Mouse (Mus musculus) natural killer cell, adult 2 months (primary cell): ENCODE measurements around the gene Nlgn1.
"Not testable (repeated sequence)": the region's sequence is repeated elsewhere in the genome, so short reads cannot be mapped to it uniquely, and the experiment has no call there.

Source experiments
- DNase-seq, 2 experiments: peaks; one replicate each; pipeline ENCODE4 v3.0.0; 2022; ENCODE audit warnings: low spot score in 2 of 2

The Nlgn1 gene

DNA sequence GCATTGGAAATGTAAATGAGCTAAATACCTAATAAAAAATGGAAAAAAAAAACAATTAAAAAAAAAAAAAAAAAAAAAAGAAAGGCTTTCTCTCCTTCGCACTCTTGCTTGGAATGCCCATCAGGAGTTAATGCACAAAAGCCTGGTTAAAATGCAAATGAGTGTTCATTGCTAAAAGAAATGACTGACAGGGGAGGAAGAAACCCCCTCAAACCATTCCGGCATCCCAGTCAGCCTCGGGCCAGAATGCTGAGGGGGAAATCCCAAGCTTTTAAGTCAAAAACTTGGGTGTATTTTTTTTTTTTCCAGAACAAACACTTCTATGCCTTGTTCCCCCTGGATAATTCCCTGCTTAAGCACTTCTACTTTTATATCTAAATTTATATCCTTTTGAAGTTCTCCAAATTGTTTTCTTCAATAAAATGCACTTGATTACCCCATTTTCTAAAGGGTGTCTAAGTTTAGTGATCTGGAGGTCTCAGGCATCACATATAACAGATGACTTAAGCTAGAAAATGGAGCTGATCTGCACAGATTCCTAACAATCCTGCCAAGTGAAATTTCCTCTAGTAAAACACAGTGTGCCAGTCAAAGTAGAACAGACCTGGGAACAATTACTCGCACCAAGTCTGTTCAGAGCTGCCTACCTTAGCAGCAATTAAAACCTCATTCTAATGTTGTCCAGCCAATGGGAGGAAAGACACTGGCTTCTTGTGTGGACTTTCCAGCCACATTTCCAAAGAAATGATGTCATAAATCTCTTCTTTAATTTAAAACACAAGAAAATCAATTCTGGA is 686.2 kb downstream of the Nlgn1 start:
- no peak for DNase-seq

DNA sequence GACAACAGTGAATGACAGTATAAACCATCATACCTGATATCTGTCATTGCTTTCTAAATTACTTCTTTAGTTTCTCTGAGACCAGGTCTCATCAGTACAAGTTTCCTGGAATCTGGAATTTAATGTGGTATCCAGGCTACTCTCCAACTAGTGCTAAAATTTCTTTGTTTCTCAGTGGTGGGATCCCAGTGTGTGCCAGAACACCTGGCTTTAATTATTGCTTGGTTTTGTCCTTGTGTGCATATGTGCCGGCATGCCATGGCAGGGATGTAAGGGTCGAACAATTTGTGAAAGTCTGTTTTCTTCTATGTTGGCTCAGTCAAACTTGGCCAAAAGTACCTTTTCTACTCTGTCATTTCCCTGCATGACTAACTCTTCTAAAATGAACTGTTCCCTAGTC is 703.1 kb downstream of the Nlgn1 start:
- no peak for DNase-seq

DNA sequence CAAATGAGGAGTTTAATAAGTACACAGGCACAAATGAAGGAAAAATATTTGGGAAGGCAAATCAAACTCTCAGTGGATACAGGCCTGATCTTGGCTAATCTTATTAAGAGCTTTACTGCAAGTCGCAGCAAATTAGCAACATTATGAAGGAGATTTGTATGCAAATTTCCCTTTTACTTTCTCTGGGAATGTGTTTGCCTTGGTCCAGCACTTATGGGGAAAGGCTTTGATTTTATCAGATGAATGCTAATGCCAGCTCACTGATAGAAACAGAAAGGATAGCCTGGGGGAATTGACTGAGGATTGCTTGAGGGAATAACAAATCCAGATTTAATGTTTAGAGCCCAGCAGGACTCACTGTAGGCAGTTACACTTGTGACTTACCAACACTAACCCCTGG is 725.7 kb downstream of the Nlgn1 start:
- no peak for DNase-seq

DNA sequence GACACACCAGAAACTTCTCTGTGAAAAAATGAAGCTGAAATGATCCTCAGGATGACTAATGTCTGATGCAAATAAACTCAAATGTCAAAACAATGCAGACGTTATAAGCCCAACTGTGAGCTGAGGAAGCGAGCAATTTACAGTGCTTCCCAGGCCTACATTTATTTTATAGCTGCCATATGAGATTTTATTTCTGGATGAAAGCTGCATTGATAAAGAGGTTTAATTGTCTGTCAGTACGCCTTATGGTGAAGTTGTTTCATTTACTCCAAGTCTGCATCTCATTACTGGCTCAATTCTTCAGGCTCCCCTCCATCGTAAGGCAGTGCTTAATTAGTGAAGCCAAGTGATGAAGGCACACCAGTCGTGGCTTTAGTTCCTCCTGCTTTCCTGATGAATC is 734.7 kb downstream of the Nlgn1 start:
- no peak for DNase-seq

DNA sequence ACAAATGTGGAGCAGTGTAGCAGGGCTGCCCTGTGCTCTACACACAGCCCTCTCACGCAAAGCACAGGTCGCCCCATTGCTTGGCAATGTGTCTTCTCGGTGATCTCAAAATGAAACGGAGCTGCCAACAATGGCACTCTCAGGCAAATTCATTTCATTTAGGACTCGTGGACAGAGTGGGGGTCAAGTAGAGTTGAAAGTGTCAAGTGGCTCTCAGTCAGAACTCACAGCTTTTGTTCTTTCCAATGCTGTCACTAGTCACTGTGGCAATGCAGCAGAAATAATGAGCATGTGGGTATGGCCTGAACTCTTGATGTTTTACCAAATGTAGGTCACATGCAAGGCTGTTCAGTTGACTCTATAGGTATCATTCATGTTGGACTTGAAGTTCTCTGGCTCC is 756.7 kb downstream of the Nlgn1 start:
- DNase-seq, result no peak

DNA sequence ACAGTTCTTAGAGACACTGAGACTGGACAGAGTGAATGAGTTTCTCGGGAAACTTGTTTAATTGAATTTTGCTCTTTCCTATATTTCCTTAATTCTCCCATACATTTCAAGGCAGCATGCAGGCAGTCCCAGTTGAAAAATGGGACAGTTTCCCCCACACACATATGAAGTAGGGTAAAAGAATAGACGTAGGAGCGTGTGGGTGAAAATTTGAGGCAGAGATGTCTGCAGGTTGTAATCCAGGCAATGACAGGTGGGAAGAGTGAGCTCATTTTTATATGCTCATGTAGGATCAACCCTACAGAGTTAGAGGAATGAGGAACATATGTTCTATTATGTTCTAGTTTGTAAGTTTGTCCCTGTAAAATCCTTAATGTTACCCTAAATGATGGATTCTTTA is 757.4 kb downstream of the Nlgn1 start:
- DNase-seq, result no peak

DNA sequence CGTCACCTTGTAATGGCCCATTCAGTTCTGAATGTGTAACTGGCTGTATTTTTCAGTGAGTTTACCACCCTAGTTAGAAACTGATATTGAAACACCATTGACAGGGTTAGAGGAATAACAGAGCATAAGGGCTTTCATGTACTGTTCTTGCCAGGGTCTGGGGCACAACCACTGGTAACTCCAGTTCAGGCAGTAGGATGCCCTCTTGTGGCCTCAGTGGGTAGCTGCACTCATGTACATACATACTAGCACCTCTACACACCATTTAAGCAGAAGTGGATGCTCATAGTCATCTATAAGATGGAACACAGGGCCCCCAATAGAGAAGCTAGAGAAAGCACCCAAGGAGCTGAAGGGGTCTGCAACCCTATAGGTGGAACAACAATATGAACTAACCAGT is 773.7 kb downstream of the Nlgn1 start:
- DNase-seq, result not testable (repeated sequence)

DNA sequence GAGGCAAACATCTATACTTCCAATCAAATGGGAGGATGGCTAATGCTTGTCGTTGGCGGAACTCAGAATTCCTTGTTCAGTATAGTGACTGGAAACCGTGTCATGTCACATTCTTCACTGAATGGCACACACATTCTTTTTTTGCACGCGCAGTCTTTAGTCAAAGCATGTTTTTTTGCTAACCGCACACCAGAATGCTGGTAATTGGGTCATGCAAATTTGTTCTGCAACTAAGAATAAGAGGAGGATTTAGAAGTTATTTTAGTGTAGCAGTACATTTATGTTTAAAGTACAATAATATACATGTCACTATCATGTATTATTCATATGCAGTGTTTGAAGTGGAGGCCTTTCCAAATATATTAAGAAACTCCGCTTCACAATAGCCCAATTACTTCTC is 783.2 kb downstream of the Nlgn1 start:
- not testable (repeated sequence) for DNase-seq

DNA sequence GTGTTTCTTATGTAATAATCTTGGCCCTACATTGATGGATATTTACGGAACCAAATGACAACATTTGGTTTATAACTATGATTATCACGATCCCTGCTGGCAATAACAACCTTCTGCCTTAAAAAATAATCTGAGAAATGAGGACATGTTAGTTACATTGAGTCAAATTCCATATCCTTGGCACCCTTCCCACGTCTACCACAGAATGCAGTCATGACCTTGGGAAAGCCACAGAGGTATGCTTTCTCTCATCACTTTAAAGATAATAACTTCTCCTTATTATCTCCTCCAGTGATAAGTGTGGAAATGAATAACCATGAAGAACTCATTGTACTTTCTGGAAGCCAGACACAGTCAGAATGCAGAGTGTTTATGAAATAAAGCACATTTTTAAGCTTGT is 808.0 kb downstream of the Nlgn1 start:
- not testable (repeated sequence) for DNase-seq

DNA sequence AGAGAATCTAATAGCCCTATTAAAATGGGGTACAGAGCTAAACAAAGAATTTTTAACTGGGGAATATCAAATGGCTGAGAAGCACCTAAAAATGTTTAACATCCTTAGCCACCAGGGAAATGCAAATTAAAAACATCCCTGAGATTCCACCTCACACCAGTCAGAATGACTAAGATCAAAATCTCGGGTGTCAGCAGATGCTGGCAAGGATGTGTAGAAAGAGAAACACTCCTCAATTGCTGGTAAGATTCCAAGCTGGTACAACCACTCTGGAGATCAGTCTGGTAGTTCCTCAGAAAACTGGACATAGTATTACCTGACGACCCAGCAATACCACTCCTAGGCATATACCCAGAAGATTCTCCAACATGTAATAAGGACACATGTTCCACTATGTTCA is 869.2 kb downstream of the Nlgn1 start:
- DNase-seq, result no peak

DNA sequence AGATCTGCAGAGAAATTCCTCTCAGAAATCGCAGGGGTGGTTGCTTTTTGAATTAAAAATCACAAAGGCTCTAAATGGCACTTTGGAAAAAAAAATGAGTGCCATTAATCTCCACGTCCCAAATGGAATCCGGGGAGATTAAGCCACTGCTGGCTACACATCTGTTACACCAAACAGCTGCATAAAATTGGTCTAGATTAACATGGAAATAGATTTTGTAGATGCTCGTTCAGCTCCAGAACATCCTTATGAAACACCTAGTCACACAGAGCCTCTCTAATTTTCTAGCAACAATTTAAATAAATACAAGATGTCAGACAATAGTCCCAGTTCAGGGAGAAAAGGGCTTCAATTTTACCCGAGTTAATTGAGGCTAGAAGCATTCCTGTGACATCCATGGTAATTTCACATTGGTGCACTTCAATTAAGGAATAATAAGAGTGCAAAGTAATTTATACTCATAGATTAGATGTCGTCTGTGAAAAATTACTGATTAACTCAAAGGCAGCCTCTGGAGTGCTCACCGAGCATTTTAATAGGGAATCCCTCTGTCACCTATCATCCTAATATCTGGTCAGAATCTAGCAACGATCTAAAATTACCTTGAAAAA is 875.9 kb downstream of the Nlgn1 start:
- no peak for DNase-seq

DNA sequence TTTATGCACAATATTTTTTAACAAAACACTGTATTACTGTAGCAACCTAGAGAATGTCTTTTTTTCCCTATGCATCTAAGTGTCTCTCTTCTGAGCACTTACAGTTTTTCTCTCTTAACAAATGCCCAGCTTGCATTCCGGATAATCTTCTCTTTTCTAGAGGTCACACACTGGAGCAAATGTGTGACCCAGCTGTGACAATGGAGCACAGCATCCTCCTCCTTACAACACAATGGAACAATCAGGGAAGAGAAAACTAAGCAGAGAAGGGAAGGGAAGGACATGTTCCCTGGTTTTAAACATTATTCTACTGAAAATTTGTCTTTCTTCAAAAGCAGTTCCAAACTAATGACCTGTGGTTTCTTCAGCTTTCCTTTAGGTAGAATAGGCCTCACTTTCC is 879.9 kb downstream of the Nlgn1 start:
- no peak for DNase-seq

DNA sequence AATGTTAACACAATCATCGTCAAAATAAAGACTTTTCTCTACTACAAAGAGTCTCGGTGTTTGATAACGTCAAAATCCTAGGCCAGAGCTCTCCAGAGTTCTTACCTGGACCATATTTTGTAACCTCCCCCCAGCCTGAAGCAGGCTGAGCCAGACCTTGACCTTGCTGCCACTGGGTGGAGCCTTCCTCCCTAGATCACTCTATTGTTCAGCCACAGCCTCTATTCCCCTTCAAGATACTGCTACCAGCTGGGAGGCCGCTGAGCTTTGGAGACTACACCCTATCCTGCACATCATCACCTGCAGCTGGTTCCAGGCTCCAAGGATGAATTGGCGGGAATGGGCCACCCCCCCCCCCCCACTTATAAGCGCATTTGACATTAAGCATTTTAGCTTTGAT is 881.8 kb downstream of the Nlgn1 start:
- no peak for DNase-seq

DNA sequence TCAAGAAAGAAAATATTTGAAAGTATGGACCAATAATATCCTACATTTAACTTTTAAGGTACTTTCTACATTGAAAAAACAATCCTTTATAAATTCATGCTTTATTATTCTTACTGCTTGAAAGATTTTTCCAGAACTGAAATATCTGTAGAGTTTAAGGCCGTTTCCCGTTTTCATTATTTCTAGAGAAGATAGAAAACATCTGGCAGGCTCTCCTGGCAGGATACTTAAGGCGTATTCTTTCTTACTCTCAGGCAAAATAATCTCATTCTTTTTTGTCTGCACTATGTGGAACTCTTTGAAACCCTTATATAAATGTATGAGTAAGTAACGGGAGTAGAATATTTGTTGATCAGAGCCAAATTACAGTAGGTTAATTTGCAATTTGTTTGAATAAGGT is 882.9 kb downstream of the Nlgn1 start:
- no peak for DNase-seq

DNA sequence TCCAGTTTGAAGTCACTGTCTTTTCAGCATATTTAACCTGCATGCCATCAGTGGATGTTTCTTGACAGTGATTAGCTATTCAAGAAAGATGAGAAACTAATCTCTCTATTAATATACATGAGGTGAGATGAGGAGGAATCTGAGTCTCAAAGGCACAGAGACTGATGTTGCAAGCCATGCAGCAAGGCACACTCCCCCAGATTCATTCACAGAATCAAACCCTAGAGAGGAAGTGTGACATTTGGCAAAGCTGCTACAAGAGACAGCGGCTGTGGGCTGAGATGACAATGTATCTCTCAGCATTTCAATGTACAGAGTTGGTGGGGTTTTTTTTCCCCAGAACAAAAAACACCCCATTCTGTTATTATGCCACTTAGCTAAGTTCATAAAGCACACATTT is 885.1 kb downstream of the Nlgn1 start:
- DNase-seq, result no peak

DNA sequence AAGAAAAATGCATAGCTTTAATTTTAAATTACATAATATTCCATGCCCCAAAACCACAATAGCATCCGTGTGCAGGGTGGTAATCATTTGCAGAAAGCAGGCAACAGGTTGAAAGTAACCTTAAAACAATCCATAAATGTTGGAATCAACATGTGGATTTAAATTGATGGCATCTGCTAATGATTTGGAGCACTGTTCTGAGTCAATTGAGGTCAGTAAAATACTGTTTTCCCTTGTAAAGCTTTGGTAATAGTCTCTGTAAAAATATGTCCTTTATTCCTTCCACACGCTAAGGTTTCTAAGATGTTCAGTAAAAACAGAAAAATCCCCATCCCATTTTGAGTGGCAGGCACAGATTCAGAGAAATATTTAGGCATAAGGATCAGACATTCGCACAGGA is 888.6 kb downstream of the Nlgn1 start:
- no peak for DNase-seq

DNA sequence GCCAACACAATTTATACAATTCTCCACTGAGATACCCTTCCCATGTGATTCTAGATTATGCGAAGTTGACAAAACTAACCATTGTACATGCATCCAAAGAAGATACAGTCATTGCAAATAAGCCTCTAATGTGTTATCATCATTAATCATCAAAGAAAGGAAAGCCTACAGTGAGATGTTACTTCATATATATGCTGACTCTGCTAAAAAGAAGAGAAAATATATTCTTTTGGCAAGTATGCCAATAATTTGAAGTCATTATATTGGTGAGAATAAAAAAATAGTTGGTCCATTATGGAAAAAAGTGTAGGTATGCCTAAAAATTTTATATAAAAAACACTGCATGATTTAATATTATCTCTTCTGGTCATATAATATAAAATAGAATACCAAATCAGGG is 889.6 kb downstream of the Nlgn1 start:
- DNase-seq, result no peak

DNA sequence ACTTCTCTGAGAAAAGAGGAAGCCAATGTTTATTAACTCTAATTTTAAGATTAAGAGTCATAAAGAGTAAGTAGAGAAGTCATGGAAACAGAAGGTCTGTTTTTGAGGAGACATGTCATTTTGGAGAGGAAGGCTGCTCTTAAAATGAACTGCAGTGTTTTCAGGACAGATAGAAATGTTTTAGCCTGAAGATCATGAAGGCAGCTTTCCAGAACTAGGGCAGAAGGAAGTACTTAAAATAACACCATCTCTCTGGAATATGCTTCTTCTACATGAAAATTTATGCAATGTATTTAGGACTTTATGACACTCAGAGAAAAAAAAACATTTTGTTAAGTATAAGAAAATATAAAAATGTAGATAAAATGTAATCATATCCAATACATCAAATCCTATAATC is 905.3 kb downstream of the Nlgn1 start:
- no peak for DNase-seq

DNA sequence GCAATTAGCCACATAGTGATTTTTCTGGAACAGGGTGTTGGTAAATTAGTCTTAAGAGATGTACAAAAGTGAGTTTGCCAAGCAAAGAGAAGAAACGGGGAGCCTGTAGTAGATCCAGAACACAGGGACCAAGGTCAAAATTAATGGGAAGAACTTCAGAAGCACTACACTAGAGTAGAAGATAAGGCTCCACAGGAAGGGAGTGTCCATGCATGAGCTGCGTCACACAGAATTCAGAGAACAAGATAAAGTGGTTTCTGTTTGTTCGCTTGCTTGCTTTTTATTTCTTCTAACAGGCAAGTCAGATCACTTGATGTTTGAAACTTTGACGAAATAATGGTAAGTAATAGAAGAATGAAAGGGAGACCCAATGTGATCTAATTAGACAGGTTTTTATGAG is 920.3 kb downstream of the Nlgn1 start:
- DNase-seq, result no peak
